Mouse (Mus musculus) MEL (cell line): ENCODE data around the gene Fam129a.

Experiments used
- BHLHE40 ChIP-seq: IDR thresholded peaks from 2 replicates; pipeline ENCODE4 v1.6.1; 2012; ENCODE audit warnings: low read depth, mild to moderate bottlenecking, inconsistent platforms, low read length, improper control_type of control experiment, borderline replicate concordance
- CTCF ChIP-seq, 3 experiments: IDR thresholded peaks in 2 of 3; conservative IDR thresholded peaks in 1 of 3; 2 replicates each; pipeline ENCODE4 v1.5.1; 2011 to 2012; ENCODE audit warnings: low read length in 3 of 3, low read depth in 2 of 3, mild to moderate bottlenecking in 2 of 3, improper control_type of control experiment in 1 of 3, inconsistent platforms in 1 of 3, mixed read lengths in 1 of 3, moderate library complexity in 1 of 3; ENCODE audit not compliant: control insufficient read depth in 1 of 3, insufficient read depth in 1 of 3, poor library complexity in 1 of 3, severe bottlenecking in 1 of 3
- MAZ ChIP-seq: IDR thresholded peaks from 2 replicates; pipeline ENCODE4 v1.6.1; 2012; ENCODE audit warnings: low read depth, mild to moderate bottlenecking, inconsistent platforms, low read length, improper control_type of control experiment
- POLR2A ChIP-seq, 2 experiments: IDR thresholded peaks; 2 replicates each; pipeline ENCODE4 v1.6.1; 2011 to 2012; ENCODE audit warnings: low read length in 2 of 2, mild to moderate bottlenecking in 2 of 2, control low read depth in 1 of 2, improper control_type of control experiment in 1 of 2, low read depth in 1 of 2, moderate library complexity in 1 of 2; ENCODE audit not compliant: control insufficient read depth in 1 of 2, insufficient read depth in 1 of 2, poor library complexity in 1 of 2
- RCOR1 ChIP-seq: IDR thresholded peaks from 2 replicates; pipeline ENCODE4 v1.6.1; 2012; ENCODE audit warnings: low read depth, mild to moderate bottlenecking, inconsistent platforms, low read length, improper control_type of control experiment
- SMC3 ChIP-seq: IDR thresholded peaks from 2 replicates; pipeline ENCODE4 v1.6.1; 2011; ENCODE audit warnings: low read depth, low read length, improper control_type of control experiment

DNA sequence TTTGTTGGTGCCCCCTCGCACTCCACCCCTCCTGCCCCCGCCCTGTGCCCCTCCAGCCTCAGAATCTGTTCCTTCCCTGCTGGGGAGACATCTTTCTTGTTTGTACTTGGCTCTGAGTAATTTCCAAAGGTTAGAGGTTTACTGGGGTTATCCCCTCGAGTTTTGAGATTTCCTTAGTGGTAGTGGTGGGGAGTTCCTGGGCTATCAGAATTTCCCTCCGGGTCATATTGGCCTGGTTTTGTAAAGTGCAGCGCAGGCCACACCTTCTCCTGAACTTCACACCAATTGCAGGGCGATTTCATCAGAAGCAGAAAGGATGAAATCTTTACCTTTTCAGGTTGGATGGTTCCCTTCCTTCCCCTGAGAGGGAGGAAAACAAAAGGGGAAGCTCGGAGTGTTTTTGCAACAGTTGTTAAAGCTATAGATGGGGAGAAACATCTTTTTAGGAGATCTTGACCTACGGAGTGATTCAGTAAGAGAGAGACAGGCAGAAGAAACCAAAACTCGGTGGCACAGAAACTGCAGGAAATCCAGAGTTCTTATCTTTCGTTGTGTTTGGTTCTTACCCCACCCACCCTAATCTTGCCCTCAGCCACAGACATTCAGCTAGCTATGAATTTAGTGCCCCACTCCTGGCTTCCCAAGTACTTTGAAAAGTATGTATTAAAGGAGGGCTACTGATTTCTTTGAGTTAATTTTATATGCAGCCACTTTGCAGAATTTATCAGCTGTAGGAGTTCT, 1.0 kb downstream of the Fam129a start:
- TF ChIP-seq BHLHE40, result no peak
- peak; percentile 0; the same call in 1 of the 2 replicates for TF ChIP-seq SMC3
- TF ChIP-seq RCOR1, result 0 out of 2 replicates have a peak, but pooled peaks have one; percentile 48
- no peak for TF ChIP-seq POLR2A (IDR thresholded peaks at IDR 0.05; ENCODE audit: control insufficient read depth in 1 of 2, insufficient read depth in 1 of 2, low read depth in 1 of 2, low read length in 2 of 2, poor library complexity in 1 of 2)
- TF ChIP-seq CTCF (IDR thresholded peaks at IDR 0.05 in 2 of 3, conservative IDR thresholded peaks at IDR 0.05 in 1 of 3; ENCODE audit: control insufficient read depth in 1 of 3, insufficient read depth in 1 of 3, low read depth in 2 of 3, low read length in 3 of 3, poor library complexity in 1 of 3, severe bottlenecking in 1 of 3), result no peak
- no peak for TF ChIP-seq MAZ
